Mouse (Mus musculus): ENCODE measurements around the gene Wnt11. TPM values are rescaled to one million over a fixed set of nuclear protein-coding genes. Genes with fewer than 3 reads are reported as not detected.

Gene Wnt11
- polyA plus RNA-seq, 1 experiment from 2014 or later = 4.2 TPM

DNA sequence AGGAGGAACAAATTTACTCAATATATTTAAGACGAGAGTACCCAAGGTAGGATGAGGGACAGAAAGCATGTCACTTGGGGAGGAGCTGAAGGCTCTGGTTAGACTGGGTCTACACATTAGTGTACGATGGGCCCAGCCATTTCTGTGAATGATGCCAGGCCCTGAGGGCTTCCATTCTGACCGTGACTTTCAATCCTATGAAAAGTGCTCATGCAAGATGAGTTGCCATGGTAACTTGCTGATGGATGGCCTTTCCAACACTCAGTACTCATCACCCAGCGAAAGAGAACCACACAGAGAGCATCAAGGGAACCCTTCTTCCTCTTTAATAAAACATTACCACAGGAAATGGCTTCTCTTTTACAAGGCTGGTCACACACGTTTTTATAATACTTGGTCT, 53.9 kb downstream of the Wnt11 start:
- Histone ChIP-seq H3K4me3 (ENCODE audit: low read depth, low read length) (no peak overlapping the region), H3K36me3 (replicated peaks; ENCODE audit: control insufficient read depth, insufficient read depth, low read depth, low read length) (no peaks in the 10 kb centered on the region), H3K27me3 (ENCODE audit: control insufficient read depth, insufficient read depth, low read length) (no peaks in the 10 kb centered on the region), H3K4me2 (ENCODE audit: low read depth, low read length) (no peak overlapping the region), H3K9me3 (replicated peaks; ENCODE audit: control insufficient read depth, low read length) (no peaks in the 10 kb centered on the region), H3K4me1 (ENCODE audit: control insufficient read depth, insufficient read depth, low read length) (no peaks in the 10 kb centered on the region; the same call in 1 of the 2 replicates), H3K9ac (replicated peaks; ENCODE audit: low read length) (no peak overlapping the region), H3K27ac (replicated peaks; ENCODE audit: low read depth, low read length) (no peak overlapping the region)
- WGBS = 67% methylated on average over 5 of the region's 5 CpGs
- ATAC-seq (replicated peaks; ENCODE audit: insufficient number of reproducible peaks, low FRiP score, low TSS enrichment, low read depth) = no peak
- no peak for DNase-seq (ENCODE audit: low spot score)

DNA sequence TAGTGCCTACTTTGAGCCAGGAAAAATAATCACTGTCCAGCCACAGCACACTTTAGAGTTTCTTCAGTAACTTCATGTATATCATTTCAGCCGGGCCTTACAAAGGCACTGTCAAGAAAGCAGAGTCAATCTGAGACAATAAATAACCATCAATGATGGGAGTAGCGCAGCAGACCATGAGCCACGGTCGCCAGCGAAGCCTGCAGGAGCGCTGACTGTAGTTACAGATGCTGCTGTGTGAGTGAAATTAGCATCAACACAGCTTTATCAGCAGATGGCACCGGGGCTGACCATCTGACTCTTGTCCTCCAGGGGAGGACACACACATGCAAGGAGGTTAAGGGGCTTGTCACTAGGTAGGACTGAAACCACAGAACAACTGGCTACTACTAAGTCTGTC, 54.3 kb downstream of the Wnt11 start:
- no peak for ATAC-seq (replicated peaks; ENCODE audit: insufficient number of reproducible peaks, low FRiP score, low TSS enrichment, low read depth)

DNA sequence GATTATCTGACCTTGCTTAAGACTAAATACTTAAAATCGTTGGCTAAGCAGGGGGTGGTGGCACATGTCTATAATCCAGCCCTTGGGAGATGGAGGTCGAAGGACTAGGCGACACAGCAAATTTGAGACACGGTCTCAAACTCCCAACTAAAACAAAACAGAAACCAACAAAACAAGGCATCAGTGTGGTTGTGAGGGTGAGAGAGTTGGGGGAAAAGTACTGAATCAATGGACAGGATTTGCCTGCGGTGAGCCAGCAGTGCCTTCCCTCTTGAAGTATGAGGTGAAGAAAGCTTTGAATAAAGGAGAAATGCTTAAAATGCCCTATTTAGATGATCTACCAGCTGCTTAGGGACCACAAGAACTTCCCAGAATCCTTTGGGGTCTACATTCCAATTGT, 58.2 kb downstream of the Wnt11 start:
- Histone ChIP-seq H3K27ac (replicated peaks; ENCODE audit: low read depth, low read length) (no peak overlapping the region), H3K9me3 (replicated peaks; ENCODE audit: control insufficient read depth, low read length) (no peaks in the 10 kb centered on the region), H3K36me3 (replicated peaks; ENCODE audit: control insufficient read depth, insufficient read depth, low read depth, low read length) (no peaks in the 10 kb centered on the region), H3K4me2 (ENCODE audit: low read depth, low read length) (no peak overlapping the region), H3K4me1 (ENCODE audit: control insufficient read depth, insufficient read depth, low read length) (no peaks in the 10 kb centered on the region; the same call in none of the 2 replicates), H3K9ac (replicated peaks; ENCODE audit: low read length) (no peak overlapping the region), H3K4me3 (ENCODE audit: low read depth, low read length) (no peak overlapping the region), H3K27me3 (ENCODE audit: control insufficient read depth, insufficient read depth, low read length) (no peaks in the 10 kb centered on the region)
- no peak for ATAC-seq (replicated peaks; ENCODE audit: insufficient number of reproducible peaks, low FRiP score, low TSS enrichment, low read depth)
- DNase-seq (ENCODE audit: low spot score) = no peak
- WGBS = 74% methylated on average over 5 of the region's 5 CpGs

More for the DNA sequence above, 54.3 kb downstream of the Wnt11 start:
- Histone ChIP-seq H3K9ac (replicated peaks; ENCODE audit: low read length) (no peak overlapping the region), H3K4me2 (ENCODE audit: low read depth, low read length) (no peak overlapping the region), H3K27me3 (ENCODE audit: control insufficient read depth, insufficient read depth, low read length) (no peaks in the 10 kb centered on the region), H3K36me3 (replicated peaks; ENCODE audit: control insufficient read depth, insufficient read depth, low read depth, low read length) (no peaks in the 10 kb centered on the region), H3K9me3 (replicated peaks; ENCODE audit: control insufficient read depth, low read length) (no peaks in the 10 kb centered on the region), H3K4me3 (ENCODE audit: low read depth, low read length) (no peak overlapping the region), H3K27ac (replicated peaks; ENCODE audit: low read depth, low read length) (no peak overlapping the region), H3K4me1 (ENCODE audit: control insufficient read depth, insufficient read depth, low read length) (no peaks in the 10 kb centered on the region; the same call in 1 of the 2 replicates)
- WGBS = 75% methylated on average over 7 of the region's 7 CpGs
- DNase-seq (ENCODE audit: low spot score) = no peak

DNA sequence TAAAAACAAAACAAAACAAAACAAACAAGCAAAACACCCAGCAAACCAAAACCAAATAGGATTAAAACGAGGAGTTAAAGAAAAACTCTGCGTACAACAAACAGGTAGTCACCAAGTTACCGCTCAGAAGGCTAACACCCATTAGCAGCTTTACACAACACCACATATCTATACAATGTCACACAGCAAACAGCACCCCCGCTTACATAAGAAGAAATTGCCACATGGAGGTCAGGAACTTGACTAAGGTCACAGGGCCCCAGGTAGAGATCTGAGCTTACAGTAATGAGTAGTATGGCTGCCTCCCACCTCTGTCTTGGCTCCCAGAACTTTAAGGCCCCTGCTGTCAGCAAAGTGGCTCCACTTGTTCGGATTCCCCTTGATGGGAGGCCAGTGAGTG, 59.4 kb downstream of the Wnt11 start:
- Histone ChIP-seq H3K9ac (replicated peaks; ENCODE audit: low read length) (no peak overlapping the region), H3K27ac (replicated peaks; ENCODE audit: low read depth, low read length) (no peak overlapping the region), H3K36me3 (replicated peaks; ENCODE audit: control insufficient read depth, insufficient read depth, low read depth, low read length) (no peaks in the 10 kb centered on the region), H3K27me3 (ENCODE audit: control insufficient read depth, insufficient read depth, low read length) (no peaks in the 10 kb centered on the region), H3K4me1 (ENCODE audit: control insufficient read depth, insufficient read depth, low read length) (no peaks in the 10 kb centered on the region; the same call in none of the 2 replicates), H3K9me3 (replicated peaks; ENCODE audit: control insufficient read depth, low read length) (no peaks in the 10 kb centered on the region), H3K4me2 (ENCODE audit: low read depth, low read length) (no peak overlapping the region), H3K4me3 (ENCODE audit: low read depth, low read length) (no peak overlapping the region)
- no peak for ATAC-seq (replicated peaks; ENCODE audit: insufficient number of reproducible peaks, low FRiP score, low TSS enrichment, low read depth)
- no peak for DNase-seq (ENCODE audit: low spot score)
- 86% methylated on average over 5 of the region's 5 CpGs for WGBS

DNA sequence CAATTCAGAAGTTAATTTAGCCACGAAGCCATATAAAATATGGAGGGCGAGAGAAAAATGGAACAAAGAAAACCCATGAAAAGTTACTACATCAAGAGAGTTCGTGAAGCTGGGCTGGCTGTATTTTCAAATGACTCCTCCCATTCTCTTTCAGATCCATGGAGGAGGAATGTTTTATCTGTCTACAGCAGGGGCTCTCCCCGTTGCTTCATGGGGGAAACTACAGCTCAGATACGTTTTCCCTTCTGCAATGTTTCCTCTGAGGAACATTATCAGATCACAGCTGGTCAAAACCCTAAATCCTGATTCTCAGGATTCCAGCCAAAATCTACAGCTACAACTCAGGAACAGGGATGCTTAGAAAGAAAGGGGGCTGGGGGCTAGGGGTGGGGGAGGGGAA, 59.9 kb downstream of the Wnt11 start:
- H3K27me3 ChIP-seq (ENCODE audit: control insufficient read depth, insufficient read depth, low read length) = no peaks in the 10 kb centered on the region
- no peaks in the 10 kb centered on the region for H3K9me3 ChIP-seq (replicated peaks; ENCODE audit: control insufficient read depth, low read length)
- 55% methylated on average over 5 of the region's 5 CpGs for WGBS
- DNase-seq (ENCODE audit: low spot score) = no peak
- H3K4me2 ChIP-seq (ENCODE audit: low read depth, low read length) = no peak overlapping the region
- H3K4me3 ChIP-seq (ENCODE audit: low read depth, low read length) = no peak overlapping the region
- no peak overlapping the region for H3K9ac ChIP-seq (replicated peaks; ENCODE audit: low read length)
- H3K36me3 ChIP-seq (replicated peaks; ENCODE audit: control insufficient read depth, insufficient read depth, low read depth, low read length) = no peaks in the 10 kb centered on the region
- no peaks in the 10 kb centered on the region; the same call in none of the 2 replicates for H3K4me1 ChIP-seq (ENCODE audit: control insufficient read depth, insufficient read depth, low read length)
- no peak for ATAC-seq (replicated peaks; ENCODE audit: insufficient number of reproducible peaks, low FRiP score, low TSS enrichment, low read depth)
- H3K27ac ChIP-seq (replicated peaks; ENCODE audit: low read depth, low read length) = no peak overlapping the region

DNA sequence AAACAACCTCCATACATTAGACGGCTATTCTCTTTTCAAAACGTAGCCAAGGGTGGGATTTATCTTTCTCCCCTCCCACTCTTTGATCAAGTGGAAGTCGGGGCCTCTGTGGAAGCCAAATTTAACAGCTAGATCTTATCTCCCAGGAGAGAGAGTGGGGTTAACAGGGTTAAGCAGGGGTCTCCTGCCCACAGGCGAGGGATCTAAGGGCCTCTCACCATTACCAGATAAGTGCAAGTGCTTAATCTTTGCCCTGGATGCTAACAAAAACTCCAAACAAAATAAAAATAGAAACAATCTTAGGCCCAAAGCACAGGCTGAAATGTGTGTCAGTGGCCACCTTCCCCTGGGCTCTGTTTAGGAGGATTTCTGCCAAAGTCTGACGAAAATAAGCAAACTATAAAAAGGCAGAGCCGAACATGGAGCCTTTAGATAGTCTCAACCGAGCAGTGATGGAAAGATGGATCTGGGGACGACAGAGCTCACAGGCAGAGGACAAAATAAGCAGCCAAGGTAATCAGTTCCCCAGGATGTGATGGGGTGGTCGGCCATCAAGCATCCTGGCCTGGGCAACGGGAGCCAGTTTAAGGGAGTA, 60.7 kb downstream of the Wnt11 start:
- ATAC-seq (replicated peaks; ENCODE audit: insufficient number of reproducible peaks, low FRiP score, low TSS enrichment, low read depth) (no peak), DNase-seq (ENCODE audit: low spot score) (no peak)
- Histone ChIP-seq H3K27me3 (ENCODE audit: control insufficient read depth, insufficient read depth, low read length) (no peaks in the 10 kb centered on the region), H3K9me3 (replicated peaks; ENCODE audit: control insufficient read depth, low read length) (no peaks in the 10 kb centered on the region), H3K36me3 (replicated peaks; ENCODE audit: control insufficient read depth, insufficient read depth, low read depth, low read length) (no peaks in the 10 kb centered on the region), H3K4me3 (ENCODE audit: low read depth, low read length) (no peak overlapping the region), H3K9ac (replicated peaks; ENCODE audit: low read length) (no peak overlapping the region), H3K4me2 (ENCODE audit: low read depth, low read length) (no peak overlapping the region), H3K27ac (replicated peaks; ENCODE audit: low read depth, low read length) (no peak overlapping the region), H3K4me1 (ENCODE audit: control insufficient read depth, insufficient read depth, low read length) (no peaks in the 10 kb centered on the region; the same call in none of the 2 replicates)
- WGBS = 27% methylated on average over 10 of the region's 10 CpGs

DNA sequence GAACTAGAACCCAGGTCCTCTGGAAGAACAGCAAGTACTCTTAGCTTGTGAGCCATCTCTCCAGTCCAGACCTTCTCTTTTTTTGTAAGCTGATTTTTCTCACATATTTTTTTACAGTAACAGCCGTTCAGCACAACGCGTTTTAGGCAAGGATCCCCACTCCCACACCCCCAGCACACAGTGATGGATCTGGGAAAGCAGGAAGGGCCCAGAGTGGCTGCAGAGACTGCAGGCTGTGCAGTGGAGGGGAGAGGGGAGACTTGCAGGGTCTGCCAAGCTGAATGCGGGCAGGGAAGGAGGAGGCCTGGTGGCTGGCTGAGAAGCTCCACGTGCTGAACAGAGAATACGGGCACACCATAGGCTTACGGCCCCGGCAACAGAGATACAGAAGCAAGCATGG, 62.4 kb downstream of the Wnt11 start:
- ATAC-seq (replicated peaks; ENCODE audit: insufficient number of reproducible peaks, low FRiP score, low TSS enrichment, low read depth) = no peak
- Histone ChIP-seq H3K4me2 (ENCODE audit: low read depth, low read length) (no peak overlapping the region), H3K9ac (replicated peaks; ENCODE audit: low read length) (no peak overlapping the region), H3K27ac (replicated peaks; ENCODE audit: low read depth, low read length) (no peak overlapping the region), H3K9me3 (replicated peaks; ENCODE audit: control insufficient read depth, low read length) (no peaks in the 10 kb centered on the region), H3K4me3 (ENCODE audit: low read depth, low read length) (no peak overlapping the region), H3K36me3 (replicated peaks; ENCODE audit: control insufficient read depth, insufficient read depth, low read depth, low read length) (no peaks in the 10 kb centered on the region), H3K27me3 (ENCODE audit: control insufficient read depth, insufficient read depth, low read length) (no peaks in the 10 kb centered on the region), H3K4me1 (ENCODE audit: control insufficient read depth, insufficient read depth, low read length) (no peaks in the 10 kb centered on the region; the same call in none of the 2 replicates)
- 92% methylated on average over 8 of the region's 8 CpGs for WGBS
- DNase-seq (ENCODE audit: low spot score) = no peak

DNA sequence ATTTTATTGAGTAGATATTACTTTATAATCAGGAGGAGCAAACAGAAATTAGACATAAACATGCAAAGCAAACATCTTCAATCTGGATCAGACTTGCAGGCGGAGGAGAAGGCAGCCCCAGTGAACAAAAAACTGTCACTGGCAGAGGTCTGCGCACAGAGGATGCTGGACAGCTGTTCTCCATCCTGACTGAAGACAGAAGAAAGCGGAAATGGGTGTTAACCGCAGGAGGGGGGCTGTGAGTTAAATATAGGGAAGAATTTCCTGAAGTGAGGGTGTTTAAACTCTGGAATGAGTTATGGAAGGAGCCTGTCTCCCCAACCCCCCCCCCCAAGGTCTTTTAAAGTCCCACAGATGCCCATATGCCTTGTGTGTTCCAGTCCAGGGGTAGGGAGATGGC, 64.9 kb downstream of the Wnt11 start:
- Histone ChIP-seq H3K4me1 (ENCODE audit: control insufficient read depth, insufficient read depth, low read length) (peaks cover 3% of the 10 kb centered on the region; the same call in 1 of the 2 replicates), H3K27me3 (ENCODE audit: control insufficient read depth, insufficient read depth, low read length) (no peaks in the 10 kb centered on the region), H3K9me3 (replicated peaks; ENCODE audit: control insufficient read depth, low read length) (no peaks in the 10 kb centered on the region), H3K4me2 (ENCODE audit: low read depth, low read length) (no peak overlapping the region), H3K36me3 (replicated peaks; ENCODE audit: control insufficient read depth, insufficient read depth, low read depth, low read length) (no peaks in the 10 kb centered on the region), H3K9ac (replicated peaks; ENCODE audit: low read length) (no peak overlapping the region), H3K27ac (replicated peaks; ENCODE audit: low read depth, low read length) (no peak overlapping the region), H3K4me3 (ENCODE audit: low read depth, low read length) (no peak overlapping the region)
- ATAC-seq (replicated peaks; ENCODE audit: insufficient number of reproducible peaks, low FRiP score, low TSS enrichment, low read depth) (no peak), DNase-seq (ENCODE audit: low spot score) (peak; percentile 49)
- 63% methylated on average over 4 of the region's 4 CpGs for WGBS

All from embryonic facial prominence, embryonic 11.5 days (tissue).